Mouse (Mus musculus) heart, embryonic 13.5 days (tissue): ENCODE measurements around the gene BC017158. TPM values are rescaled to one million over a fixed set of nuclear protein-coding genes. Genes with fewer than 3 reads are reported as not detected.

ENCODE experiments used
- ATAC-seq: fragments of 200-750 bp; cut with Nextera tagmentation; 2 replicates; pipeline ENCODE4 v1.8.0; 2017; ENCODE audit warnings: moderate TSS enrichment; ENCODE audit not compliant: insufficient number of reproducible peaks, low FRiP score, low TSS enrichment; ENCODE audit errors: extremely low read depth
- H3K27ac ChIP-seq: fragments of 300-500 bp; sonication (generic); replicated peaks from 2 replicates; pipeline ENCODE4 v1.5.1; 2015; ENCODE audit warnings: moderate library complexity, mild to moderate bottlenecking, inconsistent platforms
- H3K27me3 ChIP-seq: fragments of 300-500 bp; sonication (generic); replicated peaks from 2 replicates; pipeline ENCODE4 v1.6.1; 2015; ENCODE audit warnings: mild to moderate bottlenecking, inconsistent platforms
- H3K36me3 ChIP-seq: fragments of 300-500 bp; sonication (generic); 2 replicates; pipeline ENCODE4 v1.6.1; 2015; ENCODE audit warnings: mild to moderate bottlenecking, inconsistent platforms
- H3K4me1 ChIP-seq: fragments of 300-500 bp; sonication (generic); 2 replicates; pipeline ENCODE4 v1.6.1; 2015; ENCODE audit warnings: inconsistent platforms
- H3K4me2 ChIP-seq: fragments of 300-500 bp; sonication (generic); 2 replicates; pipeline ENCODE4 v1.6.1; 2015; ENCODE audit warnings: inconsistent platforms, mild to moderate bottlenecking, moderate library complexity
- H3K4me3 ChIP-seq: fragments of 300-500 bp; sonication (generic); 2 replicates; pipeline ENCODE4 v1.5.1; 2015; ENCODE audit warnings: moderate library complexity, mild to moderate bottlenecking, inconsistent platforms
- H3K9ac ChIP-seq: fragments of 300-500 bp; sonication (generic); 2 replicates; pipeline ENCODE4 v1.6.1; 2015; ENCODE audit warnings: inconsistent platforms, mild to moderate bottlenecking, moderate library complexity
- H3K9me3 ChIP-seq: fragments of 300-500 bp; sonication (generic); 2 replicates; pipeline ENCODE4 v1.6.1; 2016; ENCODE audit warnings: inconsistent platforms
- WGBS: fragments of 180-500 bp; shearing (Covaris S2); methylation state at CpG from one replicate; pipeline ENCODE4 v1.1.7; 2015; ENCODE audit warnings: mixed read lengths; 5-methylcytosine and 5-hydroxymethylcytosine counted together
- polyA plus RNA-seq: library from polyadenylated mRNA; unstranded; fragments of >200 nt; fragmentation: Nextera tagmentation; extraction: Ambion mirVana; gene quantifications from 2 replicates; pipeline ENCODE4 v1.2.1, GENCODE M21; 2015

BC017158 gene
- polyA plus RNA-seq, 1 experiment from 2014 or later, result 17.3 TPM

- WGBS, result 69% methylated on average over 5 of the region's 5 CpGs
- no peak overlapping the region for H3K9ac ChIP-seq
- H3K4me1 ChIP-seq, result peaks cover 26% of the 10 kb centered on the region
- no peak overlapping the region for H3K4me2 ChIP-seq
- no peak overlapping the region for H3K27ac ChIP-seq
- H3K9me3 ChIP-seq, result no peaks in the 10 kb centered on the region
- H3K27me3 ChIP-seq, result no peaks in the 10 kb centered on the region
- peaks cover 63% of the 10 kb centered on the region for H3K36me3 ChIP-seq
- no peak overlapping the region for H3K4me3 ChIP-seq
- ATAC-seq, result no peak
These were observed 13.9 kb downstream of the BC017158 start for GRCm38 (mm10) chr7:128284047-128284446.

- Histone ChIP-seq H3K9me3 (no peaks in the 10 kb centered on the region), H3K36me3 (peaks cover 67% of the 10 kb centered on the region), H3K27ac (peak overlapping the region; percentile 20; the same call in 1 of the 2 replicates), H3K27me3 (no peaks in the 10 kb centered on the region), H3K4me3 (no peak overlapping the region), H3K9ac (0 out of 2 replicates have a peak overlapping the region, but pooled peaks have one; percentile 28), H3K4me2 (no peak overlapping the region), H3K4me1 (peaks cover 14% of the 10 kb centered on the region)
- 30% methylated on average over 7 of the region's 7 CpGs for WGBS
- no peak for ATAC-seq
These were observed 15.3 kb downstream of the BC017158 start for GRCm38 (mm10) chr7:128282532-128283244.

- Histone ChIP-seq H3K9me3 (no peaks in the 10 kb centered on the region), H3K36me3 (peaks cover 65% of the 10 kb centered on the region), H3K4me1 (peaks cover 14% of the 10 kb centered on the region), H3K4me2 (no peak overlapping the region), H3K9ac (no peak overlapping the region), H3K4me3 (no peak overlapping the region), H3K27me3 (no peaks in the 10 kb centered on the region), H3K27ac (no peak overlapping the region)
- 74% methylated on average over 11 of the region's 11 CpGs for WGBS
- no peak for ATAC-seq
These were observed 16.2 kb downstream of the BC017158 start for GRCm38 (mm10) chr7:128281765-128282164.

- Histone ChIP-seq H3K36me3 (peaks cover 66% of the 10 kb centered on the region), H3K4me2 (no peak overlapping the region)
These were observed 18.2 kb downstream of the BC017158 start for GRCm38 (mm10) chr7:128279750-128280149.

GRCm38 (mm10) chr7:128276051-128276450, 21.9 kb downstream of the BC017158 start:
- 89% methylated on average over 6 of the region's 6 CpGs for WGBS
- ATAC-seq, result no peak
- Histone ChIP-seq H3K9me3 (no peaks in the 10 kb centered on the region), H3K4me2 (no peak overlapping the region), H3K27me3 (no peaks in the 10 kb centered on the region), H3K36me3 (peaks cover 94% of the 10 kb centered on the region), H3K9ac (no peak overlapping the region), H3K4me3 (no peak overlapping the region), H3K27ac (no peak overlapping the region), H3K4me1 (no peaks in the 10 kb centered on the region)

More at GRCm38 (mm10) chr7:128279750-128280149, 18.2 kb downstream of the BC017158 start:
- Histone ChIP-seq H3K9ac (no peak overlapping the region), H3K27me3 (no peaks in the 10 kb centered on the region), H3K4me1 (peaks cover 14% of the 10 kb centered on the region), H3K9me3 (no peaks in the 10 kb centered on the region), H3K27ac (no peak overlapping the region), H3K4me3 (no peak overlapping the region)
- no peak for ATAC-seq
- 86% methylated on average over 4 of the region's 4 CpGs for WGBS

GRCm38 (mm10) chr7:128271496-128271895, 26.5 kb downstream of the BC017158 start:
- no peak overlapping the region for H3K27ac ChIP-seq
- H3K9ac ChIP-seq, result no peak overlapping the region
- peaks cover 56% of the 10 kb centered on the region for H3K36me3 ChIP-seq
- 90% methylated on average over 9 of the region's 9 CpGs for WGBS
- peaks cover 10% of the 10 kb centered on the region for H3K4me1 ChIP-seq
- no peak overlapping the region for H3K4me3 ChIP-seq
- H3K27me3 ChIP-seq, result no peaks in the 10 kb centered on the region
- no peak overlapping the region for H3K4me2 ChIP-seq
- ATAC-seq, result no peak
- no peaks in the 10 kb centered on the region for H3K9me3 ChIP-seq

DNA sequence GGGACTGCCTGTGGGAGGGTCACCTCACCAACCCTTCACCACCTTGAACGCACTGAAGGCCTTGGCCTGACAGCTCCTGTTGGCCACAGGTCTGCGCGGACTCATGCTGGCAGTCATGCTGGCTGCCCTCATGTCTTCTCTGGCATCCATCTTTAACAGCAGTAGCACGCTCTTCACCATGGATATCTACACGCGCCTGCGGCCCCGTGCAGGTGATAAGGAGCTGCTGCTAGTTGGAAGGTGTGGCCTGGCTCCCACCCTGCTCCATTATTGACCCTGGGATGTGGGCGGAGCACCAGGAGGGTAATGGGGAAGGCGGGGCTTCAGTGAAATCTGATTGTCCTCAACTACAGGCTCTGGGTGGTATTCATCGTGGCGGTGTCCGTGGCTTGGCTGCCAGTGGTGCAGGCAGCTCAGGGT, 27.5 kb downstream of the BC017158 start:
- peak; percentile 47 for ATAC-seq
- Histone ChIP-seq H3K4me3 (no peak overlapping the region), H3K4me2 (peak overlapping the region; percentile 45), H3K27me3 (no peaks in the 10 kb centered on the region), H3K27ac (no peak overlapping the region), H3K4me1 (peaks cover 10% of the 10 kb centered on the region), H3K9me3 (no peaks in the 10 kb centered on the region), H3K36me3 (peaks cover 45% of the 10 kb centered on the region), H3K9ac (no peak overlapping the region)
- 30% methylated on average over 13 of the region's 13 CpGs for WGBS

- Histone ChIP-seq H3K4me2 (no peak overlapping the region), H3K4me1 (peaks cover 10% of the 10 kb centered on the region), H3K36me3 (peaks cover 19% of the 10 kb centered on the region), H3K9me3 (no peaks in the 10 kb centered on the region), H3K27me3 (no peaks in the 10 kb centered on the region), H3K27ac (no peak overlapping the region), H3K9ac (no peak overlapping the region), H3K4me3 (no peak overlapping the region)
- ATAC-seq, result no peak
- WGBS, result 80% methylated on average over 7 of the region's 7 CpGs
These were observed 30.2 kb downstream of the BC017158 start for GRCm38 (mm10) chr7:128267813-128268212.

GRCm38 (mm10) chr7:128267391-128267790, 30.6 kb downstream of the BC017158 start:
- Histone ChIP-seq H3K36me3 (peaks cover 15% of the 10 kb centered on the region), H3K4me3 (no peak overlapping the region), H3K4me2 (no peak overlapping the region), H3K9ac (no peak overlapping the region), H3K27ac (no peak overlapping the region), H3K9me3 (no peaks in the 10 kb centered on the region), H3K27me3 (no peaks in the 10 kb centered on the region), H3K4me1 (peaks cover 10% of the 10 kb centered on the region)
- ATAC-seq, result no peak
- WGBS, result 63% methylated on average over 13 of the region's 13 CpGs

DNA sequence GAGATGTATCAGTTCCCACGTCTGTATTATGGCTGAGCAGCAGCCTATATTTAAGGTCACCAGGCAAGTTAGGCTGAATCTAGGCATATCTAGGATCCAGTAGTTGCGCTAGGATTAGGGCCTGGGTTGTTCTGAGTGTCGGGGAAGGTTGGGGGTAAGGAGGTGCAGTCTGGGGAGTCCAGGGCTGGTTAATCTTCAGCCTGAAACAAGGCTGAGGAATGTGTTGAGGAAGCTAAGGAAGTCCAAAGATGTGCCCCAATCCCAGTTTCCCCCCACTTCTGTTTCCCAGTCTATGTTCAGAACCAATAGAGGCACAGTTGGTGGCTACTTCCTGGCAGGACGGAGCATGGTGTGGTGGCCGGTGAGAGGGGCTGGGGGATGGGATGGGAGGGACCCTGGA, 31.9 kb downstream of the BC017158 start:
- WGBS, result 67% methylated on average over 5 of the region's 5 CpGs
- Histone ChIP-seq H3K9ac (no peak overlapping the region), H3K4me2 (no peak overlapping the region), H3K4me3 (no peak overlapping the region), H3K36me3 (0 out of 2 replicates have a peak, but pooled peaks cover 1% of the 10 kb centered on the region), H3K27ac (no peak overlapping the region), H3K4me1 (peaks cover 10% of the 10 kb centered on the region), H3K9me3 (no peaks in the 10 kb centered on the region), H3K27me3 (no peaks in the 10 kb centered on the region)
- ATAC-seq, result no peak

DNA sequence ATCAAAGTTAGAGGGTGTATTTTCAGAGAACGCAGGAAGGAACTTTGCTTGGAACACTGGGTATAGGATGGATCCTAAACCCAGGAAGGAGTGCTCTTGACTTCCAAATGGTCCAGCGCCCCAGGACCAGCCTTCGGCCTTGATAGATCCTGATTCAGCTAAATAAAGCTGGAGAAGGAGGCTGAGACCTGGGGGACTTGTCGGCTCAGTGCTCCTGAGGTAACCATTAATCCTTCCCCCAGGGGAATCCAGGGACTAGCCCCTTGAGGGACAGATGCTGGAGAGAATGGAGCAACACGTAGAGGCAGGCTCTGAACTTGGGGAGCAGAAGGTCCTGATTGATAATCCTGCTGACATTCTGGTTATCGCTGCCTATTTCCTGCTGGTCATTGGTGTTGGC, 32.6 kb downstream of the BC017158 start, which contains the start of gene Slc5a2:
Gene Slc5a2 (plus strand): TSS at position 247 of the 400 bp plus-strand sequence.
- no peak within 1 kb of the TSS for H3K4me2 ChIP-seq
- no peak within 1 kb of the TSS for H3K4me3 ChIP-seq
- H3K36me3 ChIP-seq, result no peaks in the 10 kb centered on the region
- no peaks in the 10 kb centered on the region for H3K27me3 ChIP-seq
- peaks cover 4% of the 10 kb centered on the region for H3K4me1 ChIP-seq
- no peak within 1 kb of the TSS for H3K9ac ChIP-seq
- no peak for ATAC-seq
- no peak within 1 kb of the TSS for H3K27ac ChIP-seq
- H3K9me3 ChIP-seq, result no peaks in the 10 kb centered on the region
- WGBS, result 76% methylated on average over 6 of the region's 6 CpGs
